Comparison of ENCODE assay signal across 10 mouse cellular contexts in the genomic region with DNA sequence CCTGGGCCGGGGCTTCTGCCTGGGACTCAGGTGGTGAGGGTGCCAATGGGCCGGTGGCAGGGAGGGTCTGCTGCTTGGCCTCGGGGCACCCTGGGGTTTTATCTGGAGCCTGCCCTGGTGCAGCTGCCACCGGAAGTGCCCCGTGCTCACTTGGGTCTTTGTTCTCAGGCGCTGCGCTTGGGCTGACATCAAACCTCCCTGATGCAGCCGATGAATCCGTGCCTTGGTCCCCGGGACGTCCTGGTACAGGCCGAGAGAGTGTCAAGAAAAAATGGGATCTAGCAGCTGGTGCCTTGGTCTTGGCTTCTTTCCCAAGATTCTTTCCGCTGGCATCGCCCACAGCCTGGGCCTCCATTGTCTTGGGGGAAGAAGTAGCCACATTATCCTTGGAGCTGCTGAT. TPM values are rescaled to one million over a fixed set of nuclear protein-coding genes. Genes with fewer than 3 reads are reported as not detected.
A peak's percentile ranks its signal among the peaks of the same experiment; 100 is the strongest.
DNase-seq lines count a peak whose midpoint lies in the region.
"Had no signal": no experiment of that assay in that cellular context is flagged by ENCODE, and none has a peak within 500 bp of the region (broad histone marks: within the 10 kb centered on the region; RNA-seq: fewer than 3 reads in every experiment).

No protein-coding gene starts in this region.

- H3K36me3 ChIP-seq in embryonic facial prominence, embryonic 10.5 days (replicated peaks), result no peaks in the 10 kb centered on the region
- H3K36me3 ChIP-seq: intestine, embryonic 15.5 days; limb, embryonic 15.5 days had no signal

- H3K4me1 ChIP-seq in embryonic facial prominence, embryonic 10.5 days, result peaks cover 50% of the 10 kb centered on the region

- peak; percentile 63 for DNase-seq in layer of hippocampus, adult 11-12 months (ENCODE audit: low spot score)
- DNase-seq in layer of hippocampus, adult 9-10 months (ENCODE audit: low spot score), result no peak
- peak; percentile 9 to 44 for DNase-seq in frontal cortex, adult 2 months (ENCODE audit: extremely low spot score in 1 of 2, low spot score in 1 of 2)
- peak; percentile 9 to 74 for DNase-seq in left cerebral cortex, adult 8-10 months (ENCODE audit: low spot score in 2 of 2)
- peak; percentile 12 for DNase-seq in right cerebral cortex, postnatal 14 days
- no peak for DNase-seq in adrenal gland, adult 18-20 months (ENCODE audit: low spot score in 2 of 2)
- DNase-seq in liver, result no peak
- no peak for DNase-seq in embryonic facial prominence, embryonic 10.5 days (ENCODE audit: low spot score)

- no peak overlapping the region; the same call in 1 of the 2 replicates for H3K27ac ChIP-seq in embryonic facial prominence, embryonic 10.5 days (replicated peaks)
- H3K27ac ChIP-seq: intestine, embryonic 15.5 days; limb, embryonic 15.5 days had no signal

- H3K9me3 ChIP-seq in embryonic facial prominence, embryonic 10.5 days, result no peaks in the 10 kb centered on the region
- H3K9me3 ChIP-seq: intestine, embryonic 15.5 days; limb, embryonic 15.5 days had no signal

- 57% methylated on average over 14 of the region's 14 CpGs for WGBS in embryonic facial prominence, embryonic 10.5 days

- H3K27me3 ChIP-seq in embryonic facial prominence, embryonic 10.5 days (replicated peaks; ENCODE audit: low read depth, poor library complexity, severe bottlenecking), result peaks cover 58% of the 10 kb centered on the region

- H3K4me3 ChIP-seq in embryonic facial prominence, embryonic 10.5 days, result no peak overlapping the region
- H3K4me3 ChIP-seq: intestine, embryonic 15.5 days; limb, embryonic 15.5 days had no signal

RNA-seq across cellular contexts. Expression of gene Bcas1, which starts 21.2 kb away (rescaled TPM):
- polyA plus RNA-seq in frontal cortex, adult 2 months (2012; rRNA removed), result 87.9 and 104 TPM in 2 replicates
- total RNA-seq in left cerebral cortex, adult 8-10 months (2022), result 100 to 1,000 TPM in 1 of 4 experiments, 10 to 100 TPM in 3; 91.0 to 102 (median 94.4) TPM
- total RNA-seq in adrenal gland, adult 18-20 months (2021), result under 1 TPM; 0.36 to 0.38 TPM
- 0.92 and 1.2 TPM in 2 replicates for polyA plus RNA-seq in embryonic facial prominence, embryonic 10.5 days (2016; fragmentation: Nextera tagmentation; extraction: Ambion mirVana)

Comparison
In these comparisons a context has a peak if more than half of its experiments do, and no peak if none do; other contexts are left out.
1. DNase-seq: peak in layer of hippocampus, adult 11-12 months (single experiment), frontal cortex, adult 2 months (2 of 2), left cerebral cortex, adult 8-10 months (2 of 2) and right cerebral cortex, postnatal 14 days (single experiment); none in layer of hippocampus, adult 9-10 months (single experiment), adrenal gland, adult 18-20 months (0 of 2), liver (single experiment) and embryonic facial prominence, embryonic 10.5 days (single experiment).
2. RNA of gene Bcas1, which starts 21.2 kb away (total RNA-seq): 91.0 to 102 TPM in left cerebral cortex, adult 8-10 months; 0.36 to 0.38 TPM in adrenal gland, adult 18-20 months; every median in the first group is over 10 times any median in the second.